Mouse (Mus musculus): ENCODE results near the gene C87436. TPM values are rescaled to one million over a fixed set of nuclear protein-coding genes. Genes with fewer than 3 reads are reported as not detected.

The C87436 gene
- polyA plus RNA-seq, 1 experiment: 18.0 TPM

DNA sequence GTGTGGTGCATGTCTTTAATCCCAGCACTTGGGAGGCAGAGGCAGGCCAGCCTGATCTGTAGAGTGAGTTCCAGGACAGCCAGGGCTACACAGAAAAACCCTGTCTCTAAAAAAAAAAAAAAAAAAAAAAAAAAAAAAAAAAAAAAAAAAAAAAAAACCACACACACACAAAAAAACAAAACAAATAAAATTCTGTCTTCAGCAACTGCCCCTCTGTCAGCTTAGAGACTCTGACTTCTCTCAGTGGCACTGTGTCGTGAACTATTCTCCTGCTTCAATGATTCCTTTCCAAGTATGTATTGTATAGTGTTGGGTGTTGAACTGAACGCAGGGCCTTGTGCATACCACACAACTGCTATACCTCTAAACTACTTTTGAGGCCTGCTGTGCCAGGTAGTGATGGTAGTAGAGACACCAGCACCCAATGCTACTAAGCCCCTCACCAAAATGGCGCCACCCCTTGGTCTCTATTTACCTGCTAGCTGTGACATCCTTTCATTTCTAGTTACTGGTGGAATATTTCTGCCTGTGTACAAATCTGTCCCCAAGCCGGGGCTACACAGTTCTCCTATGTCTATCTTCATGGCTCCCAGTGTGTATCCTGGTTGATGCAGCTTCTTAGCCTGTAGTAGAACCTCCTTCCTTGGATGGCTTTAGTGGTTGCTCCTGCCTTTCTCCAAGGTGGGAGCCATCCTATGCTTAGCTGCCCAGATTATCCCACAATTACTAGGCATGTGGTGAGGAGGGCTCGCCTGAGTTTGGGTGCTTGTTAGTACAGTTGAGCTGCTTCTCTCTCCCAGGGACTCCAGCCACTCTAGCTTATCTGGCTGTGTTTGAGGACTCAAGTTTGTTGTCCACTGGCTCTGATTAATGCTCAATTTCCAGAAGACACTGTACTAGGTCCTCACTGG, 84.1 kb downstream of the C87436 start:
- DNase-seq (ENCODE audit: low read depth): no peak
- no peak for TF ChIP-seq POLR2A (IDR thresholded peaks at IDR 0.05; ENCODE audit: borderline replicate concordance, extremely low read depth, insufficient read depth, insufficient read length, poor library complexity, severe bottlenecking)
- TF ChIP-seq CTCF (IDR thresholded peaks at IDR 0.05; ENCODE audit: borderline replicate concordance, extremely low read depth, insufficient read depth, insufficient read length): no peak

Other genes starting within 250 kb of the C87436 start
- 5.3 and 10.0 TPM in 2 replicates for gene Tgfa, start 243.2 kb upstream of the C87436 start, polyA plus RNA-seq (2012; rRNA removed)
- gene Fam136a, start 72.7 kb upstream of the C87436 start, polyA plus RNA-seq (2012; rRNA removed): 56.5 and 58.2 TPM in 2 replicates
- 175 and 203 TPM in 2 replicates for gene Snrpg, start 67.1 kb upstream of the C87436 start, polyA plus RNA-seq (2012; rRNA removed)
- gene Pcyox1, start 41.2 kb upstream of the C87436 start, polyA plus RNA-seq (2012; rRNA removed): 71.4 and 72.1 TPM in 2 replicates
- 331 and 433 TPM in 2 replicates for gene Tia1, start 34.2 kb upstream of the C87436 start, polyA plus RNA-seq (2012; rRNA removed)
- 1.9 and 2.9 TPM in 2 replicates for gene Gm44790, start 11.7 kb upstream of the C87436 start, polyA plus RNA-seq (2012; rRNA removed)
- 240 and 297 TPM in 2 replicates for gene Pcbp1, start 87.9 kb downstream of the C87436 start, polyA plus RNA-seq (2012; rRNA removed)
- 2.0 and 3.3 TPM in 2 replicates for gene Asprv1, start 189.8 kb downstream of the C87436 start, polyA plus RNA-seq (2012; rRNA removed)
- 19.3 and 24.0 TPM in 2 replicates for gene Mxd1, start 230.8 kb downstream of the C87436 start, polyA plus RNA-seq (2012; rRNA removed)
- 46.9 and 52.6 TPM in 2 replicates for gene Snrnp27, start 246.1 kb downstream of the C87436 start, polyA plus RNA-seq (2012; rRNA removed)

Measured in brain, embryonic 14.5 days (tissue).